Mouse (Mus musculus): ENCODE results near the gene Igdcc3. TPM values are rescaled to one million over a fixed set of nuclear protein-coding genes. Genes with fewer than 3 reads are reported as not detected.

Gene Igdcc3
- total and polyA plus RNA-seq, 2 experiments from 2014 or later: 6.2 to 6.3 TPM

- Histone ChIP-seq H3K27me3 (ENCODE audit: insufficient read depth, low read length) (no peaks in the 10 kb centered on the region), H3K9ac (replicated peaks; ENCODE audit: low read length) (no peak overlapping the region), H3K27ac (no peak overlapping the region), H3K4me2 (ENCODE audit: low read depth, low read length) (no peak overlapping the region), H3K9me3 (ENCODE audit: low read length) (no peaks in the 10 kb centered on the region), H3K4me1 (ENCODE audit: insufficient read depth, low read length) (no peaks in the 10 kb centered on the region), H3K36me3 (ENCODE audit: insufficient read depth, low read length) (no peaks in the 10 kb centered on the region; the same call in 1 of the 2 replicates), H3K4me3 (ENCODE audit: low read length) (no peak overlapping the region)
- no peak for DNase-seq (ENCODE audit: low spot score)
- no peak for ATAC-seq
- no peak for TF ChIP-seq CTCF (IDR thresholded peaks at IDR 0.05; ENCODE audit: low read depth)
- WGBS: 88% methylated on average over 9 of the region's 9 CpGs
These were observed 92.4 kb downstream of the Igdcc3 start for GRCm38 (mm10) chr9:65233243-65233985.

GRCm38 (mm10) chr9:65234734-65235133, 93.7 kb downstream of the Igdcc3 start:
- no peaks in the 10 kb centered on the region for H3K4me1 ChIP-seq (ENCODE audit: insufficient read depth, low read length)
- DNase-seq (ENCODE audit: low spot score) (no peak), ATAC-seq (no peak)
- no peak for TF ChIP-seq CTCF (IDR thresholded peaks at IDR 0.05; ENCODE audit: low read depth)
- no peaks in the 10 kb centered on the region; the same call in 1 of the 2 replicates for H3K36me3 ChIP-seq (ENCODE audit: insufficient read depth, low read length)
- H3K4me3 ChIP-seq (ENCODE audit: low read length): no peak overlapping the region
- no peak overlapping the region for H3K27ac ChIP-seq
- no peaks in the 10 kb centered on the region for H3K27me3 ChIP-seq (ENCODE audit: insufficient read depth, low read length)
- no peak overlapping the region for H3K4me2 ChIP-seq (ENCODE audit: low read depth, low read length)
- H3K9ac ChIP-seq (replicated peaks; ENCODE audit: low read length): no peak overlapping the region
- H3K9me3 ChIP-seq (ENCODE audit: low read length): no peaks in the 10 kb centered on the region
- WGBS: 74% methylated on average over 3 of the region's 3 CpGs

Other genes starting within 250 kb of the Igdcc3 start
- 0.31 TPM in 1 of 2 replicates, not detected in the other for gene Slc24a1, start 189.6 kb upstream of the Igdcc3 start, total RNA-seq (2014; rRNA removed)
- gene Slc24a1, start 189.6 kb upstream of the Igdcc3 start, polyA plus RNA-seq (2015; fragmentation: Nextera tagmentation; extraction: Ambion mirVana): 0.03 and 0.06 TPM in 2 replicates
- 28.8 and 30.6 TPM in 2 replicates for gene Ints14, start 180.3 kb upstream of the Igdcc3 start, total RNA-seq (2014; rRNA removed)
- gene Ints14, start 180.3 kb upstream of the Igdcc3 start, polyA plus RNA-seq (2015; fragmentation: Nextera tagmentation; extraction: Ambion mirVana): 30.0 and 30.4 TPM in 2 replicates
- gene Hacd3, start 119.5 kb upstream of the Igdcc3 start, total RNA-seq (2014; rRNA removed): 191 and 204 TPM in 2 replicates
- 193 and 205 TPM in 2 replicates for gene Hacd3, start 119.5 kb upstream of the Igdcc3 start, polyA plus RNA-seq (2015; fragmentation: Nextera tagmentation; extraction: Ambion mirVana)
- gene Dpp8, start 108.8 kb upstream of the Igdcc3 start, total RNA-seq (2014; rRNA removed): 77.2 and 84.1 TPM in 2 replicates
- gene Dpp8, start 108.8 kb upstream of the Igdcc3 start, polyA plus RNA-seq (2015; fragmentation: Nextera tagmentation; extraction: Ambion mirVana): 26.9 and 27.7 TPM in 2 replicates
- gene Igdcc4, start 39.7 kb upstream of the Igdcc3 start, total RNA-seq (2014; rRNA removed): 51.1 and 56.8 TPM in 2 replicates
- 12.2 and 13.2 TPM in 2 replicates for gene Igdcc4, start 39.7 kb upstream of the Igdcc3 start, polyA plus RNA-seq (2015; fragmentation: Nextera tagmentation; extraction: Ambion mirVana)
- gene Parp16, start 54.2 kb downstream of the Igdcc3 start, total RNA-seq (2014; rRNA removed): 2.6 and 6.7 TPM in 2 replicates
- 5.9 and 6.3 TPM in 2 replicates for gene Parp16, start 54.2 kb downstream of the Igdcc3 start, polyA plus RNA-seq (2015; fragmentation: Nextera tagmentation; extraction: Ambion mirVana)
- 0.16 and 0.29 TPM in 2 replicates for gene Cilp, start 124.0 kb downstream of the Igdcc3 start, total RNA-seq (2014; rRNA removed)
- 0.29 and 0.37 TPM in 2 replicates for gene Cilp, start 124.0 kb downstream of the Igdcc3 start, polyA plus RNA-seq (2015; fragmentation: Nextera tagmentation; extraction: Ambion mirVana)
- 22.7 and 23.3 TPM in 2 replicates for gene Clpx, start 153.1 kb downstream of the Igdcc3 start, total RNA-seq (2014; rRNA removed)
- gene Clpx, start 153.1 kb downstream of the Igdcc3 start, polyA plus RNA-seq (2015; fragmentation: Nextera tagmentation; extraction: Ambion mirVana): 37.1 and 41.2 TPM in 2 replicates
- gene Pdcd7, start 204.9 kb downstream of the Igdcc3 start, total RNA-seq (2014; rRNA removed): 16.2 and 17.5 TPM in 2 replicates
- 8.6 and 10.2 TPM in 2 replicates for gene Pdcd7, start 204.9 kb downstream of the Igdcc3 start, polyA plus RNA-seq (2015; fragmentation: Nextera tagmentation; extraction: Ambion mirVana)
- 8.6 and 10.2 TPM in 2 replicates for gene Ubap1l, start 219.9 kb downstream of the Igdcc3 start, total RNA-seq (2014; rRNA removed)
- gene Ubap1l, start 219.9 kb downstream of the Igdcc3 start, polyA plus RNA-seq (2015; fragmentation: Nextera tagmentation; extraction: Ambion mirVana): 2.4 and 2.6 TPM in 2 replicates